Mouse (Mus musculus) neural tube, embryonic 11.5 days (tissue): ENCODE data around the gene Mid1. TPM values are rescaled to one million over a fixed set of nuclear protein-coding genes. Genes with fewer than 3 reads are reported as not detected.

Experiments used
- ATAC-seq: fragments of 200-750 bp; cut with Nextera tagmentation; 2 replicates; pipeline ENCODE4 v1.8.0; 2017; ENCODE audit warnings: moderate number of reproducible peaks, mild to moderate bottlenecking, moderate TSS enrichment, moderate library complexity; ENCODE audit not compliant: insufficient read depth, low FRiP score, low TSS enrichment
- DNase-seq: peaks from one replicate; pipeline ENCODE4 v3.0.0-alpha.2; 2015; ENCODE audit warnings: low spot score
- H3K27ac ChIP-seq: fragments of 300-500 bp; sonication (generic); 2 replicates; pipeline ENCODE4 v1.5.1; 2014; ENCODE audit warnings: low read depth, mild to moderate bottlenecking, low read length
- H3K27me3 ChIP-seq: fragments of 300-500 bp; sonication (generic); 2 replicates; pipeline ENCODE4 v1.6.1; 2014; ENCODE audit warnings: mild to moderate bottlenecking, low read length, mixed read lengths; ENCODE audit not compliant: control insufficient read depth, insufficient read depth
- H3K36me3 ChIP-seq: fragments of 300-500 bp; sonication (generic); 2 replicates; pipeline ENCODE4 v1.6.1; 2014; ENCODE audit warnings: mild to moderate bottlenecking, low read length, moderate library complexity, mixed read lengths; ENCODE audit not compliant: control insufficient read depth, insufficient read depth
- H3K4me1 ChIP-seq: fragments of 300-500 bp; sonication (generic); 2 replicates; pipeline ENCODE4 v1.6.1; 2014; ENCODE audit warnings: low read length, mixed read lengths; ENCODE audit not compliant: control insufficient read depth, insufficient read depth
- H3K4me2 ChIP-seq: fragments of 300-500 bp; sonication (generic); 2 replicates; pipeline ENCODE4 v1.6.1; 2014; ENCODE audit warnings: low read depth, mild to moderate bottlenecking, moderate library complexity
- H3K4me3 ChIP-seq: fragments of 300-500 bp; sonication (generic); 2 replicates; pipeline ENCODE4 v1.5.1; 2014; ENCODE audit warnings: low read depth, low read length
- H3K9ac ChIP-seq: fragments of 300-500 bp; sonication (generic); 2 replicates; pipeline ENCODE4 v1.6.1; 2014; ENCODE audit warnings: mild to moderate bottlenecking, low read length
- H3K9me3 ChIP-seq: fragments of 300-500 bp; sonication (generic); 2 replicates; pipeline ENCODE4 v1.6.1; 2016; ENCODE audit warnings: low read length; ENCODE audit not compliant: control insufficient read depth
- WGBS: fragments of 180-500 bp; shearing (Covaris S2); extraction: QIAGEN DNeasy Blood & Tissue Kit; methylation state at CpG from one replicate; pipeline ENCODE4 v1.1.7; 2014; 5-methylcytosine and 5-hydroxymethylcytosine counted together
- polyA plus RNA-seq: library from polyadenylated mRNA; unstranded; fragments of >200 nt; fragmentation: Nextera tagmentation; extraction: Ambion mirVana; gene quantifications from 2 replicates; pipeline ENCODE4 v1.2.1, GENCODE M21; 2014

Gene Mid1
- polyA plus RNA-seq, 1 experiment from 2014 or later, result 9.9 TPM

GRCm38 (mm10) chrX:169735387-169735969 lies 50.5 kb downstream of the Mid1 start:
- ATAC-seq, result no peak
- 65% methylated on average over 3 of the region's 3 CpGs for WGBS
- no peak for DNase-seq

GRCm38 (mm10) chrX:169758001-169758400 lies 73.0 kb downstream of the Mid1 start:
- H3K27ac ChIP-seq, result no peak overlapping the region
- H3K4me1 ChIP-seq, result no peaks in the 10 kb centered on the region
- H3K9ac ChIP-seq, result no peak overlapping the region
- ATAC-seq, result no peak
- 83% methylated on average over 3 of the region's 3 CpGs for WGBS
- no peak for DNase-seq
- no peaks in the 10 kb centered on the region for H3K9me3 ChIP-seq
- H3K4me3 ChIP-seq, result no peak overlapping the region
- no peak overlapping the region for H3K4me2 ChIP-seq
- H3K27me3 ChIP-seq, result 0 out of 2 replicates have a peak, but pooled peaks cover 3% of the 10 kb centered on the region
- no peaks in the 10 kb centered on the region for H3K36me3 ChIP-seq

More at GRCm38 (mm10) chrX:169735387-169735969, 50.5 kb downstream of the Mid1 start:
- H3K4me1 ChIP-seq, result no peaks in the 10 kb centered on the region
- no peaks in the 10 kb centered on the region for H3K27me3 ChIP-seq
- H3K36me3 ChIP-seq, result no peaks in the 10 kb centered on the region
- no peak overlapping the region for H3K4me3 ChIP-seq
- no peak overlapping the region for H3K4me2 ChIP-seq
- no peaks in the 10 kb centered on the region for H3K9me3 ChIP-seq
- H3K9ac ChIP-seq, result no peak overlapping the region
- no peak overlapping the region for H3K27ac ChIP-seq

- no peak within 1 kb of the TSS for H3K4me3 ChIP-seq
- H3K27me3 ChIP-seq, result no peaks in the 10 kb centered on the region
- no peak within 1 kb of the TSS for H3K9ac ChIP-seq
- no peaks in the 10 kb centered on the region for H3K9me3 ChIP-seq
- no peak for DNase-seq
- no peak within 1 kb of the TSS for H3K27ac ChIP-seq
- WGBS, result 92% methylated on average over 3 of the region's 3 CpGs
- no peak for ATAC-seq
- no peaks in the 10 kb centered on the region for H3K4me1 ChIP-seq
- no peaks in the 10 kb centered on the region for H3K36me3 ChIP-seq
- H3K4me2 ChIP-seq, result no peak within 1 kb of the TSS
Measured at GRCm38 (mm10) chrX:169779535-169779934, 94.5 kb downstream of the Mid1 start, which contains the start of gene 4933400A11Rik. Gene 4933400A11Rik, minus strand, starts transcription at chrX:169779635.

GRCm38 (mm10) chrX:169789702-169790101 lies 104.7 kb downstream of the Mid1 start:
- WGBS, result 82% methylated on average over 5 of the region's 5 CpGs
- ATAC-seq, result no peak
- no peaks in the 10 kb centered on the region for H3K27me3 ChIP-seq

GRCm38 (mm10) chrX:169792879-169793278 lies 107.9 kb downstream of the Mid1 start:
- DNase-seq, result no peak
- no peaks in the 10 kb centered on the region for H3K27me3 ChIP-seq
- H3K36me3 ChIP-seq, result no peaks in the 10 kb centered on the region
- H3K9me3 ChIP-seq, result no peaks in the 10 kb centered on the region
- no peak overlapping the region for H3K27ac ChIP-seq
- WGBS, result 29% methylated on average over 1 of the region's 1 CpGs
- no peak overlapping the region for H3K9ac ChIP-seq
- no peak overlapping the region for H3K4me2 ChIP-seq
- H3K4me3 ChIP-seq, result no peak overlapping the region
- H3K4me1 ChIP-seq, result no peaks in the 10 kb centered on the region
- no peak for ATAC-seq

More at GRCm38 (mm10) chrX:169789702-169790101, 104.7 kb downstream of the Mid1 start:
- Histone ChIP-seq H3K9ac (no peak overlapping the region), H3K4me3 (no peak overlapping the region), H3K27ac (no peak overlapping the region), H3K4me2 (no peak overlapping the region), H3K9me3 (no peaks in the 10 kb centered on the region), H3K36me3 (no peaks in the 10 kb centered on the region), H3K4me1 (no peaks in the 10 kb centered on the region)
- no peak for DNase-seq

- H3K27ac ChIP-seq, result no peak overlapping the region
- no peak overlapping the region for H3K4me2 ChIP-seq
- ATAC-seq, result no peak
- H3K4me1 ChIP-seq, result no peaks in the 10 kb centered on the region
- H3K36me3 ChIP-seq, result no peaks in the 10 kb centered on the region
- H3K9me3 ChIP-seq, result no peaks in the 10 kb centered on the region
- 76% methylated on average over 4 of the region's 4 CpGs for WGBS
- no peak for DNase-seq
- H3K9ac ChIP-seq, result no peak overlapping the region
- H3K4me3 ChIP-seq, result no peak overlapping the region
- no peaks in the 10 kb centered on the region for H3K27me3 ChIP-seq
Measured at GRCm38 (mm10) chrX:169794421-169794820, 109.4 kb downstream of the Mid1 start.

GRCm38 (mm10) chrX:169794831-169795311 lies 109.9 kb downstream of the Mid1 start:
- H3K9me3 ChIP-seq, result no peaks in the 10 kb centered on the region

GRCm38 (mm10) chrX:169797148-169797547 lies 112.1 kb downstream of the Mid1 start:
- Histone ChIP-seq H3K36me3 (no peaks in the 10 kb centered on the region), H3K4me1 (no peaks in the 10 kb centered on the region), H3K27me3 (no peaks in the 10 kb centered on the region), H3K4me3 (no peak overlapping the region), H3K4me2 (no peak overlapping the region), H3K9ac (no peak overlapping the region), H3K27ac (no peak overlapping the region), H3K9me3 (no peaks in the 10 kb centered on the region)
- ATAC-seq, result no peak
- 77% methylated on average over 3 of the region's 3 CpGs for WGBS
- no peak for DNase-seq

More at GRCm38 (mm10) chrX:169794831-169795311, 109.9 kb downstream of the Mid1 start:
- ATAC-seq (no peak), DNase-seq (no peak)
- WGBS, result 63% methylated on average over 7 of the region's 7 CpGs
- Histone ChIP-seq H3K36me3 (no peaks in the 10 kb centered on the region), H3K4me2 (no peak overlapping the region), H3K9ac (no peak overlapping the region), H3K4me3 (no peak overlapping the region), H3K27ac (no peak overlapping the region), H3K27me3 (no peaks in the 10 kb centered on the region), H3K4me1 (no peaks in the 10 kb centered on the region)
